Mouse (Mus musculus): ENCODE data around the gene Cyct. TPM values are rescaled to one million over a fixed set of nuclear protein-coding genes. Genes with fewer than 3 reads are reported as not detected.
A peak's percentile ranks its signal among the peaks of the same experiment; 100 is the strongest.

Gene Cyct
- polyA plus RNA-seq, 1 experiment, result not detected

DNA sequence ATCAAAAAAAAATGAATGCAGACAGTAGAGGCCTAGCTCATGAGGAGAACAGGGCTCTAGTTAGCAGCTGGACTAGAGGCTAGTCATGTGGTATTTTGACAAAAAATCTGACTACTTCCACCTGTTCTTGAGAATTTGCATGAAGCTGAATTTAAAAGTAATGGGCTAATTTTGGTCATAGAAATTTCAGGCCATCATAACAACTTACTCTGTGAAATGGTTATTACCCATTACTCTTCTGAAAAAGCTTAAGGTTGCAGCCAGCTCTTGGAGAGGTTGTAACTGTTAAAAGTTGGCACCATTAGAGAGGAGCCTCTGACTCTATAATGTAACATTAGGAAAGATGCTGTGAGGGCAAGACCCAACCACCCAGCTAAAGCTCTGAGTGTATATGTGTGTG lies 26.3 kb upstream of the Cyct start:
- DNase-seq, result no peak
- TF ChIP-seq POLR2A (IDR thresholded peaks at IDR 0.05; ENCODE audit: low read depth, low read length) (no peak), CTCF (conservative IDR thresholded peaks at IDR 0.05; ENCODE audit: insufficient read depth, insufficient read length, low read depth, low read length) (no peak)
- Histone ChIP-seq H3K27me3 (replicated peaks; ENCODE audit: control insufficient read depth, insufficient read depth, low read length) (no peaks in the 10 kb centered on the region), H3K27ac (ENCODE audit: insufficient read depth, low read depth, low read length) (no peak overlapping the region), H3K4me1 (ENCODE audit: control insufficient read depth, insufficient read depth, low read length) (no peaks in the 10 kb centered on the region), H3K36me3 (ENCODE audit: control insufficient read depth, insufficient read depth, low read length) (peaks cover 4% of the 10 kb centered on the region; the same call in 1 of the 2 replicates), H3K4me3 (ENCODE audit: insufficient read depth, low read depth, low read length) (no peak overlapping the region)

DNA sequence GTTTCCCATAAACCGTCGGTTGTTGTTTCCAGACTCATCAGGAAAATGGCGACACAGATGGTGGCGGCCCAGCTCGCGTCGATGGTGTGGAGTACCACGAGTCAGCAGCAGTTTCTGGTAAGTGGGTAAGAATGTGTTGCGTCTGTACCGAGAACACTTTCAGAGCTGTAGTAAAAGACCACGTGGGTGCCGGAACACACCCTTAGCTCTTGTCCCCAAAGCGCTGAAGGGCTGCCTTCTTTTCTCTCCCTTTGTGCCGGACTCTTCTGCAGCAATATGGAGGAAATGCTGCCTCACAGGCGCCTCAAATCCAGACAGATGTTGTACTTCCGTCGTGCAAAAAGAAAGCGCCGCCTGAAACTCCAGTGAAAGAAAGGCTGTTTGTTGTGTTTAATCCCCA lies 18.4 kb upstream of the Cyct start:
- Histone ChIP-seq H3K4me3 (ENCODE audit: insufficient read depth, low read depth, low read length) (no peak overlapping the region), H3K27me3 (replicated peaks; ENCODE audit: control insufficient read depth, insufficient read depth, low read length) (no peaks in the 10 kb centered on the region), H3K27ac (ENCODE audit: insufficient read depth, low read depth, low read length) (no peak overlapping the region), H3K4me1 (ENCODE audit: control insufficient read depth, insufficient read depth, low read length) (no peaks in the 10 kb centered on the region), H3K36me3 (ENCODE audit: control insufficient read depth, insufficient read depth, low read length) (peaks cover 16% of the 10 kb centered on the region)
- WGBS, result 97% methylated on average over 19 of the region's 19 CpGs
- no peak for DNase-seq
- TF ChIP-seq CTCF (conservative IDR thresholded peaks at IDR 0.05; ENCODE audit: insufficient read depth, insufficient read length, low read depth, low read length) (no peak), POLR2A (IDR thresholded peaks at IDR 0.05; ENCODE audit: low read depth, low read length) (no peak)

- no peak for DNase-seq
- H3K27ac ChIP-seq (ENCODE audit: insufficient read depth, low read depth, low read length), result no peak overlapping the region
- peaks cover 3% of the 10 kb centered on the region; the same call in 1 of the 2 replicates for H3K4me1 ChIP-seq (ENCODE audit: control insufficient read depth, insufficient read depth, low read length)
- WGBS, result 94% methylated on average over 6 of the region's 6 CpGs
- no peaks in the 10 kb centered on the region for H3K27me3 ChIP-seq (replicated peaks; ENCODE audit: control insufficient read depth, insufficient read depth, low read length)
- no peak overlapping the region for H3K4me3 ChIP-seq (ENCODE audit: insufficient read depth, low read depth, low read length)
- peaks cover 12% of the 10 kb centered on the region for H3K36me3 ChIP-seq (ENCODE audit: control insufficient read depth, insufficient read depth, low read length)
- TF ChIP-seq POLR2A (IDR thresholded peaks at IDR 0.05; ENCODE audit: low read depth, low read length), result no peak
- no peak for TF ChIP-seq CTCF (conservative IDR thresholded peaks at IDR 0.05; ENCODE audit: insufficient read depth, insufficient read length, low read depth, low read length)
Observed at GRCm38 (mm10) chr2:76374544-76375206, 14.4 kb upstream of the Cyct start.

- Histone ChIP-seq H3K4me3 (ENCODE audit: insufficient read depth, low read depth, low read length) (no peak overlapping the region), H3K27ac (ENCODE audit: insufficient read depth, low read depth, low read length) (no peak overlapping the region), H3K4me1 (ENCODE audit: control insufficient read depth, insufficient read depth, low read length) (peaks cover 3% of the 10 kb centered on the region; the same call in 1 of the 2 replicates), H3K36me3 (ENCODE audit: control insufficient read depth, insufficient read depth, low read length) (peaks cover 5% of the 10 kb centered on the region), H3K27me3 (replicated peaks; ENCODE audit: control insufficient read depth, insufficient read depth, low read length) (no peaks in the 10 kb centered on the region)
- 82% methylated on average over 4 of the region's 4 CpGs for WGBS
- no peak for DNase-seq
- TF ChIP-seq CTCF (conservative IDR thresholded peaks at IDR 0.05; ENCODE audit: insufficient read depth, insufficient read length, low read depth, low read length) (no peak), POLR2A (IDR thresholded peaks at IDR 0.05; ENCODE audit: low read depth, low read length) (no peak)
Observed at GRCm38 (mm10) chr2:76372244-76372643, 12.0 kb upstream of the Cyct start.

GRCm38 (mm10) chr2:76370656-76370922 lies 10.3 kb upstream of the Cyct start:
- TF ChIP-seq CTCF (conservative IDR thresholded peaks at IDR 0.05; ENCODE audit: insufficient read depth, insufficient read length, low read depth, low read length) (no peak), POLR2A (IDR thresholded peaks at IDR 0.05; ENCODE audit: low read depth, low read length) (no peak)
- Histone ChIP-seq H3K27me3 (replicated peaks; ENCODE audit: control insufficient read depth, insufficient read depth, low read length) (no peaks in the 10 kb centered on the region), H3K27ac (ENCODE audit: insufficient read depth, low read depth, low read length) (no peak overlapping the region), H3K36me3 (ENCODE audit: control insufficient read depth, insufficient read depth, low read length) (no peaks in the 10 kb centered on the region; the same call in 1 of the 2 replicates), H3K4me1 (ENCODE audit: control insufficient read depth, insufficient read depth, low read length) (peaks cover 3% of the 10 kb centered on the region; the same call in 1 of the 2 replicates), H3K4me3 (ENCODE audit: insufficient read depth, low read depth, low read length) (peak overlapping the region; percentile 90)
- 2% methylated on average over 7 of the region's 7 CpGs for WGBS
- DNase-seq, result no peak

GRCm38 (mm10) chr2:76369821-76370655 lies 9.8 kb upstream of the Cyct start, which contains the start of gene Rbm45:
Gene Rbm45, plus strand, starts transcription at chr2:76369984.
- TF ChIP-seq POLR2A (IDR thresholded peaks at IDR 0.05; ENCODE audit: low read depth, low read length) (peak; percentile 27), CTCF (conservative IDR thresholded peaks at IDR 0.05; ENCODE audit: insufficient read depth, insufficient read length, low read depth, low read length) (peak; percentile 80)
- Histone ChIP-seq H3K27ac (ENCODE audit: insufficient read depth, low read depth, low read length) (no peak within 1 kb of the TSS), H3K4me3 (ENCODE audit: insufficient read depth, low read depth, low read length) (peak within 1 kb of the TSS; percentile 90), H3K27me3 (replicated peaks; ENCODE audit: control insufficient read depth, insufficient read depth, low read length) (no peaks in the 10 kb centered on the region), H3K36me3 (ENCODE audit: control insufficient read depth, insufficient read depth, low read length) (no peaks in the 10 kb centered on the region), H3K4me1 (ENCODE audit: control insufficient read depth, insufficient read depth, low read length) (peaks cover 3% of the 10 kb centered on the region; the same call in 1 of the 2 replicates)
- under 1% methylated on average over 61 of the region's 61 CpGs for WGBS
- DNase-seq, result peak; percentile 91
